Mouse (Mus musculus): ENCODE data around the gene Ptprd.

Ptprd gene

GRCm38 (mm10) chr4:77249801-77250200 lies 962.0 kb downstream of the Ptprd start:
- no peak for DNase-seq (ENCODE audit: low read depth, low spot score)

- DNase-seq (ENCODE audit: low read depth, low spot score), result no peak
These were observed 962.8 kb downstream of the Ptprd start for GRCm38 (mm10) chr4:77248918-77249317.

GRCm38 (mm10) chr4:77241852-77242455 lies 969.8 kb downstream of the Ptprd start:
- no peak for DNase-seq (ENCODE audit: low read depth, low spot score)

- DNase-seq (ENCODE audit: low read depth, low spot score), result no peak
These were observed 973.6 kb downstream of the Ptprd start for GRCm38 (mm10) chr4:77238144-77238543.

GRCm38 (mm10) chr4:77233243-77233642 lies 978.5 kb downstream of the Ptprd start:
- no peak for DNase-seq (ENCODE audit: low read depth, low spot score)

- DNase-seq (ENCODE audit: low read depth, low spot score), result no peak
These were observed 1042.9 kb downstream of the Ptprd start for GRCm38 (mm10) chr4:77168866-77169265.

GRCm38 (mm10) chr4:77157601-77158000 lies 1054.2 kb downstream of the Ptprd start:
- no peak for DNase-seq (ENCODE audit: low read depth, low spot score)

GRCm38 (mm10) chr4:77155561-77155960 lies 1056.2 kb downstream of the Ptprd start:
- DNase-seq (ENCODE audit: low read depth, low spot score), result peak; percentile 59

GRCm38 (mm10) chr4:77155037-77155436 lies 1056.7 kb downstream of the Ptprd start:
- DNase-seq (ENCODE audit: low read depth, low spot score), result no peak

GRCm38 (mm10) chr4:77124852-77125251 lies 1086.9 kb downstream of the Ptprd start:
- DNase-seq (ENCODE audit: low read depth, low spot score), result no peak

- DNase-seq (ENCODE audit: low read depth, low spot score), result no peak
These were observed 1100.9 kb downstream of the Ptprd start for GRCm38 (mm10) chr4:77110894-77111293.

GRCm38 (mm10) chr4:77107291-77107690 lies 1104.5 kb downstream of the Ptprd start:
- no peak for DNase-seq (ENCODE audit: low read depth, low spot score)

GRCm38 (mm10) chr4:77083165-77083564 lies 1128.6 kb downstream of the Ptprd start:
- no peak for DNase-seq (ENCODE audit: low read depth, low spot score)

- no peak for DNase-seq (ENCODE audit: low read depth, low spot score)
These were observed 1134.2 kb downstream of the Ptprd start for GRCm38 (mm10) chr4:77077607-77078006.

- no peak for DNase-seq (ENCODE audit: low read depth, low spot score)
These were observed 1161.1 kb downstream of the Ptprd start for GRCm38 (mm10) chr4:77050536-77051207.

GRCm38 (mm10) chr4:77004483-77004882 lies 1207.3 kb downstream of the Ptprd start:
- DNase-seq (ENCODE audit: low read depth, low spot score), result no peak

GRCm38 (mm10) chr4:76996172-76996571 lies 1215.6 kb downstream of the Ptprd start:
- no peak for DNase-seq (ENCODE audit: low read depth, low spot score)

GRCm38 (mm10) chr4:76989961-76990360 lies 1221.8 kb downstream of the Ptprd start:
- DNase-seq (ENCODE audit: low read depth, low spot score), result no peak

GRCm38 (mm10) chr4:76977056-76977809 lies 1234.5 kb downstream of the Ptprd start:
- no peak for DNase-seq (ENCODE audit: low read depth, low spot score)

GRCm38 (mm10) chr4:76948251-76948650 lies 1263.5 kb downstream of the Ptprd start:
- DNase-seq (ENCODE audit: low read depth, low spot score), result no peak

GRCm38 (mm10) chr4:76941382-76942360 lies 1270.1 kb downstream of the Ptprd start:
- no peak for DNase-seq (ENCODE audit: low read depth, low spot score)
